Mouse (Mus musculus) C2C12 (cell line): Measurements from ENCODE around the gene Tet2. TPM values are rescaled to one million over a fixed set of nuclear protein-coding genes. Genes with fewer than 3 reads are reported as not detected.

Experiments
- H3K27me3 ChIP-seq: one replicate; pipeline ENCODE4 v1.6.1; 2011; ENCODE audit not compliant: control insufficient read depth, insufficient read depth, insufficient read length
- H3K36me3 ChIP-seq: one replicate; pipeline ENCODE4 v1.6.1; 2011; ENCODE audit not compliant: control insufficient read depth, insufficient read depth
- H3K4me3 ChIP-seq: one replicate; pipeline ENCODE4 v1.5.1; 2011; ENCODE audit warnings: mild to moderate bottlenecking, control low read depth; ENCODE audit not compliant: poor library complexity, insufficient read depth, severe bottlenecking
- H3K79me2 ChIP-seq: one replicate; pipeline ENCODE4 v1.6.1; 2011; ENCODE audit not compliant: control insufficient read depth, insufficient read depth
- H3K79me3 ChIP-seq: one replicate; pipeline ENCODE4 v1.6.1; 2011; ENCODE audit warnings: low read depth, control low read depth
- H3ac ChIP-seq: one replicate; pipeline ENCODE3; 2011; ENCODE audit warnings: low read depth; ENCODE audit not compliant: control insufficient read depth, insufficient read length
- CEBPB ChIP-seq: IDR thresholded peaks from one replicate; pipeline ENCODE4 v1.6.1; 2011; ENCODE audit warnings: low read depth, mild to moderate bottlenecking, control low read depth, moderate library complexity
- CTCF ChIP-seq: IDR thresholded peaks from one replicate; pipeline ENCODE4 v1.5.1; 2011; ENCODE audit not compliant: control insufficient read depth, insufficient read depth, insufficient read length
- FOSL1 ChIP-seq: IDR thresholded peaks from one replicate; pipeline ENCODE4 v1.8.0; 2011; ENCODE audit warnings: mild to moderate bottlenecking, low read length; ENCODE audit not compliant: poor library complexity, insufficient read depth, severe bottlenecking
- MAX ChIP-seq: IDR thresholded peaks from one replicate; pipeline ENCODE4 v1.6.1; 2011; ENCODE audit warnings: mild to moderate bottlenecking, control low read depth
- MYOD1 ChIP-seq: IDR thresholded peaks from one replicate; pipeline ENCODE4 v1.6.1; 2011; ENCODE audit warnings: low read depth; ENCODE audit not compliant: control insufficient read depth, insufficient read length
- MYOG ChIP-seq: IDR thresholded peaks from one replicate; pipeline ENCODE4 v1.6.1; 2011; ENCODE audit not compliant: control insufficient read depth, insufficient read length; ENCODE audit errors: extremely low read depth
- USF1 ChIP-seq: IDR thresholded peaks from one replicate; pipeline ENCODE4 v1.6.1; 2011; ENCODE audit warnings: low read depth, mild to moderate bottlenecking, control low read depth, moderate library complexity
- polyA plus RNA-seq: library from polyadenylated mRNA; unstranded; fragments of >200 nt; fragmentation: generic; extraction: Trizol; gene quantifications from one replicate; pipeline ENCODE4 v1.2.1, GENCODE M21; 2012; ENCODE audit warnings: missing spikeins

The Tet2 gene
- polyA plus RNA-seq, 1 experiment: 1.5 TPM

DNA sequence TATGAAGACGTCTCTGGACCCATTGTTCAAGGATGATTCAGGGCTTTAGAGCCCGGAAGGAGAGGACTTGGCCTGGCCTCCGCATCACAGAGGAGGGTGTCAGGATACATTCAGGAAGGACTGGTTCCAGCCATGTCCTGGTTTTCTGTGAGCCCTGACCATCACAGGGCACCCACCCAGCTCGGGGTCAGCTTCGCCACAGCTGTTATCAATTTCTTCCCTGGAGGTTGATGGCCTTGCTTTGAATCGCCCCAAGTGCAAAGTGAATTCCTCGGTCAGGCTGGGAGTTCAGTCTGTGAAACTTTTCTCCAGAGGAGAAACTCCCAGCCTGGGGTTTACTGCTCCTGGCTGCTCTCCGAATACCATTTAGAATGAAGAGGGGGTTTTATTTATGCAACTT is 91.0 kb downstream of the Tet2 start:
- TF ChIP-seq CTCF (no peak), FOSL1 (no peak), USF1 (no peak), MAX (no peak), MYOG (no peak), MYOD1 (no peak), CEBPB (no peak)
- Histone ChIP-seq H3K4me3 (no peak overlapping the region), H3ac (no peak overlapping the region), H3K79me3 (no peaks in the 10 kb centered on the region), H3K36me3 (no peaks in the 10 kb centered on the region), H3K79me2 (no peaks in the 10 kb centered on the region), H3K27me3 (no peaks in the 10 kb centered on the region)

DNA sequence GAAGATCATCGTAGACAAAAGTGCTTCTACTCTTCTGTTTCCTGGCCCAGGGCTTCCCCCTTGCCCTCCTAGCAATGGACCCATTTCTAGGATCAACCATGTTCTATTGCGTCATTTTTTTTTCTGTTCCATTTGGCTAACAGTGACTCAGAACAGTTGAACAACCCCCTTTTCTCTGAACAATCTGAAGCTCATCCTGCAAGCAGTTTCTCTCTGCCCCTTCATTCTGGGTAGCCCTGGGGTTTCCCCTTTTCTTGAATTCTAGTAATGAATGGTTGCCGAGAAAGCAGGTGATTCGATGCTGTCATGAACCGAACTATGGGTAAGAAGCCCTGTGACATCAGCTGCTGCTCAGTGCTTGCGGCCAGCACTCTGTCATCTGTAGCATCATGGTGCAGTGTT is 108.0 kb downstream of the Tet2 start:
- no peak overlapping the region for H3K4me3 ChIP-seq
- no peak overlapping the region for H3ac ChIP-seq
- no peaks in the 10 kb centered on the region for H3K27me3 ChIP-seq
- no peaks in the 10 kb centered on the region for H3K79me3 ChIP-seq
- no peaks in the 10 kb centered on the region for H3K79me2 ChIP-seq
- TF ChIP-seq MAX (no peak), FOSL1 (no peak), CTCF (no peak), MYOD1 (no peak), CEBPB (no peak), USF1 (no peak), MYOG (no peak)
- H3K36me3 ChIP-seq: no peaks in the 10 kb centered on the region

DNA sequence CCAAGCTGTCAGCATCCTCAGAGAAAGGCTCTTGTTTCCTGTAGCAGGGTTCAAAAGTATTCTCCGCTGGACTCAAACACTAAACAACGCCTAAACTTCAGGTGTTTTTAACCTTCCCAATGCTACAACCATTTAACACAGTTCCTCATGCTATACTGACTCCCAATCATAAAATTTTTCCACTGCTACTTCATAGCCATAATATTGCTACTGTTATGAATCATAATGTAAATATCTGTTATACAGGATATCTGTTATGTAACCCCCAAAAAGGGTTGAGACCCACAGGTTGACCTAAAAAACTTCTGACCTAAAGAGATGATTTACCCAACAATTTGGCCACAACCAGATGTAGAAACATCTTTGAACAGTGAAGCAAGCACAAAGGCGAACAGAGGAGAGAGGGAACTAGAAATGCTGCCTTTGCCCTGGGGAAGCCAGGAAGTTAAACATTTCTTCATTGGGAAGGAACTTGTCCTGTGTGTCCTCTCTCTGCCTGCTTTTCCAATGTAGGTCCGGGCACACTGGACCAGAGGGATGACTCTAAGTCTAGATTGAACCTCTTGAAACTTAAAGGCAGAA is 108.6 kb downstream of the Tet2 start:
- H3ac ChIP-seq: no peak overlapping the region
- no peaks in the 10 kb centered on the region for H3K79me2 ChIP-seq
- H3K27me3 ChIP-seq: no peaks in the 10 kb centered on the region
- TF ChIP-seq MYOD1 (no peak), CTCF (no peak), MAX (no peak), CEBPB (no peak), FOSL1 (no peak), MYOG (no peak), USF1 (no peak)
- no peaks in the 10 kb centered on the region for H3K36me3 ChIP-seq
- no peaks in the 10 kb centered on the region for H3K79me3 ChIP-seq
- no peak overlapping the region for H3K4me3 ChIP-seq

DNA sequence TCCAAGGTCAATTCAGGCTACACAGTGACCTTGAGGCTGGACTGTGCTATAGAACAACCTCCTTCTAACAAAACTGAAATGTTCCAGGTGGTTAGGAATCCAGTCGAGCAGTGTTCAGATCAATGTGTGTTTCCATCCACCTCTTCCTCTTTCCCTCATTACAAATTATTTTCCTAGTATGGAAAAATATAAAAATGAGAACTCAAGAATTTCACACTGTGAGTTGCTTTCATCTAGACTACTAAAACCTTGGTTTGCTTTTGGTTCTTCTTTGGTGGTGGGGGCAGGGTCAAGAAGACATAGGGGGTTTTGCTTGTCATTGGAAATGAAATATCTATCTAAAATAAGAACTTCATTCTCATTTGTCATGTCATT is 109.2 kb downstream of the Tet2 start:
- Histone ChIP-seq H3K27me3 (no peaks in the 10 kb centered on the region), H3K4me3 (no peak overlapping the region), H3K79me3 (no peaks in the 10 kb centered on the region), H3K36me3 (no peaks in the 10 kb centered on the region), H3ac (no peak overlapping the region), H3K79me2 (no peaks in the 10 kb centered on the region)
- TF ChIP-seq MYOD1 (no peak), CTCF (no peak), CEBPB (no peak), USF1 (no peak), MYOG (no peak), MAX (no peak), FOSL1 (no peak)

DNA sequence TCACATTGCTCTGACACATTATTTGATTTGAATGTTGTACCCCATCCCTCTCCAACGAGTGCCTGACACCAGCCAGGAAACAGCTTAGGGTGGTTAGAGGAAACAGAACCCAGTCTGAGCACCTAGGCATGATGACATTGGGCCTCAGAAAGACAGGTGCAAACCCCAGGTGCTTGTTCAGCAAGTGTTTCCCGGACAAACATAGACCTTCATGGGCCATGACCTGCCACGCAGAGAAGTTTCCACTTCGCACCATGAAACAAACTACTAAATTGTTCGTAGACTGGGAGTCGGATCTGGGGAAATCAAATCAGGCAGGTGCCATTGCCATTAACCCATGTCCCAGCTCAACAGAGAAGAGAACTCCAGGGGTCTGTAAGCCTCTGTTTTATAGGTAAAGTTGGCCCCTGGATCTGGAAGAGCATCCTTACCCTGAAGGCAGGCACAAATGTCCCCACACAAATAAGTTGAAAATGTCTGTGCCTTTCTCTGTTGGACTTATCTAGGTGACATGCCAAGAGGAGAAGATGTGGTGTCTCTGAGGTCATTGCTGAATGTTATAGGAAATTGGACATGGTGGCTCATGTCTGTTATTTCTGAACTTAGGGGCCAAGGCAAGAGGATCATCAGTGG is 109.7 kb downstream of the Tet2 start:
- no peak overlapping the region for H3K4me3 ChIP-seq
- no peaks in the 10 kb centered on the region for H3K27me3 ChIP-seq
- no peaks in the 10 kb centered on the region for H3K79me2 ChIP-seq
- TF ChIP-seq MYOG (no peak), CEBPB (no peak)
- no peaks in the 10 kb centered on the region for H3K79me3 ChIP-seq
- H3K36me3 ChIP-seq: no peaks in the 10 kb centered on the region
- H3ac ChIP-seq: no peak overlapping the region

DNA sequence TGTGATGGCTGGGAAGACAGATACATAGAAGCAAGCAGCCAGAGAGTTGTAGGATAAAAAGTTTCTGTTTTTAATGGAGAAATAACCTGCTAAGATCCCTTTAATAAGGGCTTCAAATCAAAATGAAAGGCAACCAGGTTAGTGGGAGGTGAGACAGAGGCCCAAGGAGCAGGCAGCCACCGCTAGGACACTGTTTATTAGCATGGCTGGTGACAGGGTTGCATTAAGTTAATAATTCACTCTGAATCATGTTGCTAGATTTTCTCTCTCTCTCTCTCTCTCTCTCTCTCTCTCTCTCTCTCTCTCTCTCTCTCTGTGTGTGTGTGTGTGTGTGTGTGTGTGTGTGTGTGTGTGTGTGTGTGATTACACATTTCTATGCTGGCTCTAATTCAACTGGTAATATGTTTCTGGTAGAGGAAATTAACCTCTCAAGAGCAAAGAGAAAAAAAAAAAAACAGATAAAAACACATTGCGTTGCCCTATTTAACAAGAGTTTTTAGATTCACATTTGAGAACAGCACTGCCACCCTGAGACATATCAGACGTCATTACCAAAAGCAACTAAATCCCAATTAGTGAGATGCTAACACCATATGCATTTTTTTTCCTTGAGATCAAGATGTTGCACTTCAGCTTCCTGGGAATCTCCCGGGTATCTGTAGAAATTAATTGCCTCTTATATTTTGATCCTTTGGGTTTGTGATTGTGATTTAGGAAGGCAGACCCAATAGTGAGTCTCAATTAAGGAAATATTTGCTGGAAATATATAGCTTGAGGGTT is 115.4 kb downstream of the Tet2 start:
- H3K27me3 ChIP-seq: no peaks in the 10 kb centered on the region
- TF ChIP-seq CTCF: no peak
- no peak for TF ChIP-seq MAX
- TF ChIP-seq MYOD1: no peak
- no peak for TF ChIP-seq USF1
- H3K36me3 ChIP-seq: no peaks in the 10 kb centered on the region
- H3K79me2 ChIP-seq: no peaks in the 10 kb centered on the region
- H3ac ChIP-seq: no peak overlapping the region
- H3K79me3 ChIP-seq: no peaks in the 10 kb centered on the region
- no peak overlapping the region for H3K4me3 ChIP-seq
